Mouse (Mus musculus): Measurements from ENCODE around the gene Kcna6. TPM values are rescaled to one million over a fixed set of nuclear protein-coding genes. Genes with fewer than 3 reads are reported as not detected.
A peak's percentile ranks its signal among the peaks of the same experiment; 100 is the strongest.

Kcna6 gene
- 0.98 and 1.3 TPM in 2 replicates for polyA plus RNA-seq (2015; fragmentation: Nextera tagmentation; extraction: Ambion mirVana)

- Histone ChIP-seq H3K4me1 (ENCODE audit: control insufficient read depth, insufficient read depth, low read length) (peaks cover 8% of the 10 kb centered on the region; the same call in 1 of the 2 replicates), H3K4me3 (ENCODE audit: low read length) (peak within 1 kb of the TSS; percentile 55), H3K9me3 (replicated peaks; ENCODE audit: control insufficient read depth, low read length) (peaks cover 4% of the 10 kb centered on the region), H3K4me2 (ENCODE audit: low read depth, low read length) (peak within 1 kb of the TSS; percentile 67), H3K36me3 (ENCODE audit: control insufficient read depth, insufficient read depth) (no peaks in the 10 kb centered on the region), H3K27me3 (ENCODE audit: control insufficient read depth, insufficient read depth, low read length) (peaks cover 55% of the 10 kb centered on the region), H3K27ac (ENCODE audit: low read length) (no peak within 1 kb of the TSS), H3K9ac (ENCODE audit: low read length) (peak within 1 kb of the TSS; percentile 62)
- ATAC-seq (replicated peaks; ENCODE audit: extremely low read depth, insufficient read depth, low FRiP score) = peak; percentile 55; the same call in 1 of the 2 replicates
- WGBS = 5% methylated on average over 36 of the region's 36 CpGs
These were observed at the start of gene Kcna6 for GRCm38 (mm10) chr6:126740211-126741142. Gene Kcna6, minus strand, starts transcription at chr6:126740674.

GRCm38 (mm10) chr6:126788863-126789262 lies 48.4 kb upstream of the Kcna6 start:
- Histone ChIP-seq H3K4me3 (ENCODE audit: low read length) (no peak overlapping the region), H3K9ac (ENCODE audit: low read length) (no peak overlapping the region), H3K4me2 (ENCODE audit: low read depth, low read length) (no peak overlapping the region), H3K27me3 (ENCODE audit: control insufficient read depth, insufficient read depth, low read length) (0 out of 2 replicates have a peak, but pooled peaks cover 2% of the 10 kb centered on the region), H3K27ac (ENCODE audit: low read length) (no peak overlapping the region), H3K36me3 (ENCODE audit: control insufficient read depth, insufficient read depth) (no peaks in the 10 kb centered on the region), H3K9me3 (replicated peaks; ENCODE audit: control insufficient read depth, low read length) (peaks cover 4% of the 10 kb centered on the region; the same call in 1 of the 2 replicates), H3K4me1 (ENCODE audit: control insufficient read depth, insufficient read depth, low read length) (no peaks in the 10 kb centered on the region)
- ATAC-seq (replicated peaks; ENCODE audit: extremely low read depth, insufficient read depth, low FRiP score) = no peak
- WGBS = 75% methylated on average over 8 of the region's 8 CpGs

DNA sequence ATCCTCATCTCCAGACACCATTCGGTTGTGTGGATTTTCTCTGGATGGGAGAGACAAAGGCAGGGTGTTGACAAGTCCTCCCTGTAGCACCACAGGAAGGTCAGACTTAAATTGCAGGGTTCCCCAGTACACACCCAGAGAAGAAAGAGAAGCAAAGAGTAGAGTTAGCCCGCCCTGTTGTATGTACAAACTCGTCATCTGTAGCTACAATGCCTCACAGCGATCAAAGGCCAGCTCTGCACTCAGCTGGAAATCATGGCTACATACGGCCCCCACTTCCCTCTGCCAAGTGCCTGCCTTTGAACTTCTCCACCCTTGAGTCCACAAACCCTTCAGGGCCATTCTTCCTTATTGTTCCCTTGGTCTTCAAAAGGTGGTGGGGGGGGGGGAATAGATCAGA lies 43.7 kb upstream of the Kcna6 start:
- H3K9ac ChIP-seq (ENCODE audit: low read length) = no peak overlapping the region
- no peak overlapping the region for H3K27ac ChIP-seq (ENCODE audit: low read length)
- H3K36me3 ChIP-seq (ENCODE audit: control insufficient read depth, insufficient read depth) = no peaks in the 10 kb centered on the region
- H3K4me2 ChIP-seq (ENCODE audit: low read depth, low read length) = no peak overlapping the region
- 36% methylated on average over 5 of the region's 5 CpGs for WGBS
- ATAC-seq (replicated peaks; ENCODE audit: extremely low read depth, insufficient read depth, low FRiP score) = no peak
- H3K9me3 ChIP-seq (replicated peaks; ENCODE audit: control insufficient read depth, low read length) = no peaks in the 10 kb centered on the region
- H3K27me3 ChIP-seq (ENCODE audit: control insufficient read depth, insufficient read depth, low read length) = no peaks in the 10 kb centered on the region; the same call in 1 of the 2 replicates
- H3K4me1 ChIP-seq (ENCODE audit: control insufficient read depth, insufficient read depth, low read length) = no peaks in the 10 kb centered on the region
- no peak overlapping the region for H3K4me3 ChIP-seq (ENCODE audit: low read length)

DNA sequence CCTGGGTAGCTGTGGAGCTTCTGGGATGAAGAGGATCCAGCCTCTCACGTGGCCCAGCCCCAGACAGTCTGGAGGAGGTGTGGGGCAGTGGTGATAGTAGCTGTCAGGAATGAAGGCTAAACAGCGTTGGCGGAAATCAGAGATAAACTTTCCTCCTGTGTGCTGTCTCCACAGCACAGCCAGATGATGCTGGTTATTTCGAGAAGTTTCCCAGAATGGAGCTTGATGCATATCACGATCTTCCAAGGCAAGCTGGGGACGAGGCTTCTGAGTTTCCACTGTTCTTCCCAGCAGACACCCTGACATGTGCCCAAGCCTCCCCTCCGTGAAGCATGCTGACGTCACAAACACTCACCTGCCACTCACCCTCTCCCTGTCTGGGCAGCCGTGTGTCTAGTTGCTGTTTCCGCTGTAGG lies 43.2 kb upstream of the Kcna6 start:
- Histone ChIP-seq H3K9me3 (replicated peaks; ENCODE audit: control insufficient read depth, low read length) (no peaks in the 10 kb centered on the region), H3K27ac (ENCODE audit: low read length) (no peak overlapping the region), H3K27me3 (ENCODE audit: control insufficient read depth, insufficient read depth, low read length) (no peaks in the 10 kb centered on the region; the same call in 1 of the 2 replicates), H3K9ac (ENCODE audit: low read length) (no peak overlapping the region), H3K4me3 (ENCODE audit: low read length) (no peak overlapping the region), H3K4me2 (ENCODE audit: low read depth, low read length) (no peak overlapping the region), H3K36me3 (ENCODE audit: control insufficient read depth, insufficient read depth) (no peaks in the 10 kb centered on the region), H3K4me1 (ENCODE audit: control insufficient read depth, insufficient read depth, low read length) (no peaks in the 10 kb centered on the region)
- 19% methylated on average over 10 of the region's 10 CpGs for WGBS
- ATAC-seq (replicated peaks; ENCODE audit: extremely low read depth, insufficient read depth, low FRiP score) = no peak; the same call in 1 of the 2 replicates

DNA sequence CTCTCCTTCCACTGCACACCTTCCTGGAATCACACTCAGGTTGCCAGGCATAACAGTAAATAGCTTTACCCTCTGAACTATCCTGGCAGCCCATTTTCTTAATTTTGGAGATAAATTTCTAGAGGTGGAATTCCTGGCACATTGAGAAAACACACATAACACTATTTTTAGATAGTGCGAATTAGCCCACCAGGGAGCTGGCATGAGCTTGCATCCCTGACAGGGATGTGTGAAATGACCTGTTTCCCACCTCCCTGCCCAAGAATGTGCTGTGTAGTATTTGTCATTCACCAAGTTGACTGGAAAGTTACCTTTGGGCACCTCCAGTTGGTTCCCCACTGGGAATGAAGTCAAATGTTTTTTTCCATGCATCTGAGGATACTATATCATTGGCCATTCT lies 42.6 kb upstream of the Kcna6 start:
- Histone ChIP-seq H3K4me2 (ENCODE audit: low read depth, low read length) (no peak overlapping the region), H3K9ac (ENCODE audit: low read length) (no peak overlapping the region), H3K27me3 (ENCODE audit: control insufficient read depth, insufficient read depth, low read length) (no peaks in the 10 kb centered on the region; the same call in 1 of the 2 replicates), H3K36me3 (ENCODE audit: control insufficient read depth, insufficient read depth) (no peaks in the 10 kb centered on the region), H3K9me3 (replicated peaks; ENCODE audit: control insufficient read depth, low read length) (no peaks in the 10 kb centered on the region), H3K4me1 (ENCODE audit: control insufficient read depth, insufficient read depth, low read length) (no peaks in the 10 kb centered on the region), H3K4me3 (ENCODE audit: low read length) (no peak overlapping the region), H3K27ac (ENCODE audit: low read length) (no peak overlapping the region)
- 76% methylated on average over 1 of the region's 1 CpGs for WGBS
- ATAC-seq (replicated peaks; ENCODE audit: extremely low read depth, insufficient read depth, low FRiP score) = no peak

- Histone ChIP-seq H3K9ac (ENCODE audit: low read length) (no peak overlapping the region), H3K36me3 (ENCODE audit: control insufficient read depth, insufficient read depth) (no peaks in the 10 kb centered on the region), H3K9me3 (replicated peaks; ENCODE audit: control insufficient read depth, low read length) (no peaks in the 10 kb centered on the region), H3K4me3 (ENCODE audit: low read length) (no peak overlapping the region), H3K27ac (ENCODE audit: low read length) (no peak overlapping the region), H3K4me2 (ENCODE audit: low read depth, low read length) (no peak overlapping the region), H3K4me1 (ENCODE audit: control insufficient read depth, insufficient read depth, low read length) (no peaks in the 10 kb centered on the region), H3K27me3 (ENCODE audit: control insufficient read depth, insufficient read depth, low read length) (peaks cover 4% of the 10 kb centered on the region; the same call in 1 of the 2 replicates)
- ATAC-seq (replicated peaks; ENCODE audit: extremely low read depth, insufficient read depth, low FRiP score) = no peak
- 64% methylated on average over 6 of the region's 6 CpGs for WGBS
These were observed 37.4 kb upstream of the Kcna6 start for GRCm38 (mm10) chr6:126777889-126778288.

- H3K27me3 ChIP-seq (ENCODE audit: control insufficient read depth, insufficient read depth, low read length) = 0 out of 2 replicates have a peak, but pooled peaks cover 4% of the 10 kb centered on the region
- ATAC-seq (replicated peaks; ENCODE audit: extremely low read depth, insufficient read depth, low FRiP score) = no peak
- no peaks in the 10 kb centered on the region for H3K36me3 ChIP-seq (ENCODE audit: control insufficient read depth, insufficient read depth)
- 36% methylated on average over 4 of the region's 4 CpGs for WGBS
- H3K27ac ChIP-seq (ENCODE audit: low read length) = no peak overlapping the region
- no peak overlapping the region for H3K9ac ChIP-seq (ENCODE audit: low read length)
- no peaks in the 10 kb centered on the region for H3K9me3 ChIP-seq (replicated peaks; ENCODE audit: control insufficient read depth, low read length)
- H3K4me2 ChIP-seq (ENCODE audit: low read depth, low read length) = no peak overlapping the region
- peaks cover 3% of the 10 kb centered on the region; the same call in 1 of the 2 replicates for H3K4me1 ChIP-seq (ENCODE audit: control insufficient read depth, insufficient read depth, low read length)
- no peak overlapping the region for H3K4me3 ChIP-seq (ENCODE audit: low read length)
These were observed 33.4 kb upstream of the Kcna6 start for GRCm38 (mm10) chr6:126773873-126774272.

GRCm38 (mm10) chr6:126772326-126772725 lies 31.9 kb upstream of the Kcna6 start:
- H3K27me3 ChIP-seq (ENCODE audit: control insufficient read depth, insufficient read depth, low read length) = 0 out of 2 replicates have a peak, but pooled peaks cover 4% of the 10 kb centered on the region
- peaks cover 3% of the 10 kb centered on the region; the same call in 1 of the 2 replicates for H3K4me1 ChIP-seq (ENCODE audit: control insufficient read depth, insufficient read depth, low read length)
- H3K4me2 ChIP-seq (ENCODE audit: low read depth, low read length) = no peak overlapping the region
- no peak overlapping the region for H3K9ac ChIP-seq (ENCODE audit: low read length)
- no peak overlapping the region for H3K27ac ChIP-seq (ENCODE audit: low read length)
- H3K36me3 ChIP-seq (ENCODE audit: control insufficient read depth, insufficient read depth) = no peaks in the 10 kb centered on the region
- H3K9me3 ChIP-seq (replicated peaks; ENCODE audit: control insufficient read depth, low read length) = no peaks in the 10 kb centered on the region
- no peak overlapping the region for H3K4me3 ChIP-seq (ENCODE audit: low read length)
- WGBS = 62% methylated on average over 4 of the region's 4 CpGs
- ATAC-seq (replicated peaks; ENCODE audit: extremely low read depth, insufficient read depth, low FRiP score) = no peak

GRCm38 (mm10) chr6:126770146-126770731 lies 29.8 kb upstream of the Kcna6 start:
- 75% methylated on average over 12 of the region's 12 CpGs for WGBS
- no peak for ATAC-seq (replicated peaks; ENCODE audit: extremely low read depth, insufficient read depth, low FRiP score)

More at GRCm38 (mm10) chr6:126770146-126770731, 29.8 kb upstream of the Kcna6 start:
- Histone ChIP-seq H3K4me1 (ENCODE audit: control insufficient read depth, insufficient read depth, low read length) (peaks cover 3% of the 10 kb centered on the region; the same call in 1 of the 2 replicates), H3K27me3 (ENCODE audit: control insufficient read depth, insufficient read depth, low read length) (no peaks in the 10 kb centered on the region), H3K27ac (ENCODE audit: low read length) (no peak overlapping the region), H3K36me3 (ENCODE audit: control insufficient read depth, insufficient read depth) (no peaks in the 10 kb centered on the region), H3K4me2 (ENCODE audit: low read depth, low read length) (no peak overlapping the region), H3K9ac (ENCODE audit: low read length) (no peak overlapping the region), H3K4me3 (ENCODE audit: low read length) (no peak overlapping the region), H3K9me3 (replicated peaks; ENCODE audit: control insufficient read depth, low read length) (no peaks in the 10 kb centered on the region)
